Mouse (Mus musculus) adrenal gland, adult 2 months (tissue): ENCODE results near the gene Pmel. TPM values are rescaled to one million over a fixed set of nuclear protein-coding genes. Genes with fewer than 3 reads are reported as not detected.

Experiments used
- DNase-seq: peaks from one replicate; pipeline ENCODE4 v3.0.0; 2021
- polyA plus RNA-seq: library from polyadenylated mRNA; depleted of rRNA; stranded (reverse); fragments of >200 nt; gene quantifications from 2 replicates; pipeline ENCODE4 v1.2.3, GENCODE M21; 2012; rRNA removed
- total RNA-seq, 2 experiments: library from RNA; stranded (reverse); gene quantifications; 2 replicates each; pipeline ENCODE4 v1.2.3; 2021

Gene Pmel
- total and polyA plus RNA-seq, 3 experiments: 0.76 to 1.0 (median 0.86) TPM

GRCm38 (mm10) chr10:128748252-128748864, 44.4 kb downstream of the Pmel start:
- DNase-seq: peak; percentile 83

Other genes with a start within 250 kb of the Pmel start
- gene Smarcc2, start 244.9 kb upstream of the Pmel start, total RNA-seq: 100 to 1,000 TPM; 120 to 128 TPM
- 129 and 130 TPM in 2 replicates for gene Smarcc2, start 244.9 kb upstream of the Pmel start, polyA plus RNA-seq
- gene Myl6, start 210.1 kb upstream of the Pmel start, total RNA-seq: 100 to 1,000 TPM; 786 to 985 TPM
- 324 and 445 TPM in 2 replicates for gene Myl6, start 210.1 kb upstream of the Pmel start, polyA plus RNA-seq
- gene Myl6b, start 205.5 kb upstream of the Pmel start, total RNA-seq: 1 to 10 TPM; 6.2 to 8.3 TPM
- 5.1 and 5.7 TPM in 2 replicates for gene Myl6b, start 205.5 kb upstream of the Pmel start, polyA plus RNA-seq
- gene Esyt1, start 178.3 kb upstream of the Pmel start, total RNA-seq: 10 to 100 TPM; 26.1 to 32.6 TPM
- gene Esyt1, start 178.3 kb upstream of the Pmel start, polyA plus RNA-seq: 52.8 and 59.6 TPM in 2 replicates
- gene Zc3h10, start 156.4 kb upstream of the Pmel start, total RNA-seq: 10 to 100 TPM; 11.7 to 12.3 TPM
- 16.0 and 16.3 TPM in 2 replicates for gene Zc3h10, start 156.4 kb upstream of the Pmel start, polyA plus RNA-seq
- 1,000 to 10,000 TPM; 3,028 to 3,144 TPM for gene Rpl41, start 154.9 kb upstream of the Pmel start, total RNA-seq
- gene Rpl41, start 154.9 kb upstream of the Pmel start, polyA plus RNA-seq: 1,154 and 1,178 TPM in 2 replicates
- 10 to 100 TPM; 79.7 to 88.2 TPM for gene Pa2g4, start 138.2 kb upstream of the Pmel start, total RNA-seq
- gene Pa2g4, start 138.2 kb upstream of the Pmel start, polyA plus RNA-seq: 6.4 and 8.6 TPM in 2 replicates
- gene Erbb3, start 114.5 kb upstream of the Pmel start, total RNA-seq: 1 to 10 TPM; 2.3 to 3.8 TPM
- gene Erbb3, start 114.5 kb upstream of the Pmel start, polyA plus RNA-seq: 1.1 and 1.3 TPM in 2 replicates
- gene Rps26, start 77.4 kb upstream of the Pmel start, total RNA-seq: 100 to 1,000 TPM; 715 to 972 TPM
- gene Rps26, start 77.4 kb upstream of the Pmel start, polyA plus RNA-seq: 581 and 897 TPM in 2 replicates
- 1 to 10 TPM; 1.9 to 2.6 TPM for gene Ikzf4, start 58.2 kb upstream of the Pmel start, total RNA-seq
- gene Ikzf4, start 58.2 kb upstream of the Pmel start, polyA plus RNA-seq: 3.1 and 3.5 TPM in 2 replicates
- 10 to 100 TPM; 29.2 to 32.7 TPM for gene Suox, start 30.1 kb upstream of the Pmel start, total RNA-seq
- gene Suox, start 30.1 kb upstream of the Pmel start, polyA plus RNA-seq: 10.2 and 10.8 TPM in 2 replicates
- 100 to 1,000 TPM; 112 to 127 TPM for gene Rab5b, start 7.9 kb upstream of the Pmel start, total RNA-seq
- gene Rab5b, start 7.9 kb upstream of the Pmel start, polyA plus RNA-seq: 46.5 and 69.5 TPM in 2 replicates
- gene Cdk2, start 836 bp downstream of the Pmel start, total RNA-seq: 10 to 100 TPM; 12.6 to 16.2 TPM
- gene Cdk2, start 836 bp downstream of the Pmel start, polyA plus RNA-seq: 10.5 and 10.7 TPM in 2 replicates
- gene Dgka, start 40.7 kb downstream of the Pmel start, total RNA-seq: 10 to 100 TPM; 11.4 to 26.1 TPM
- 10.5 and 11.0 TPM in 2 replicates for gene Dgka, start 40.7 kb downstream of the Pmel start, polyA plus RNA-seq
- 10 to 100 TPM; 22.9 to 26.5 TPM for gene Pym1, start 43.7 kb downstream of the Pmel start, total RNA-seq
- 11.5 and 15.5 TPM in 2 replicates for gene Pym1, start 43.7 kb downstream of the Pmel start, polyA plus RNA-seq
- gene Mmp19, start 86.7 kb downstream of the Pmel start, total RNA-seq: 10 to 100 TPM; 35.8 to 64.4 TPM
- gene Mmp19, start 86.7 kb downstream of the Pmel start, polyA plus RNA-seq: 16.0 and 16.8 TPM in 2 replicates
- 10 to 100 TPM; 61.8 to 77.2 TPM for gene Dnajc14, start 99.9 kb downstream of the Pmel start, total RNA-seq
- gene Dnajc14, start 99.9 kb downstream of the Pmel start, polyA plus RNA-seq: 7.1 and 10.6 TPM in 2 replicates
- 1 to 10 TPM; 6.7 to 9.4 TPM for gene Tmem198b, start 100.2 kb downstream of the Pmel start, total RNA-seq
- gene Tmem198b, start 100.2 kb downstream of the Pmel start, polyA plus RNA-seq: 15.6 and 18.0 TPM in 2 replicates
- gene Sarnp, start 113.1 kb downstream of the Pmel start, total RNA-seq: 10 to 100 TPM; 52.7 to 55.8 TPM
- 1.3 and 1.5 TPM in 2 replicates for gene Sarnp, start 113.1 kb downstream of the Pmel start, polyA plus RNA-seq
- 10 to 100 TPM; 52.3 to 64.8 TPM for gene Ormdl2, start 117.5 kb downstream of the Pmel start, total RNA-seq
- gene Ormdl2, start 117.5 kb downstream of the Pmel start, polyA plus RNA-seq: 29.4 and 36.8 TPM in 2 replicates
- 1 to 10 TPM; 1.8 to 2.3 TPM for gene Gdf11, start 187.5 kb downstream of the Pmel start, total RNA-seq
- gene Gdf11, start 187.5 kb downstream of the Pmel start, polyA plus RNA-seq: 0.55 and 0.99 TPM in 2 replicates
- gene Cd63, start 196.8 kb downstream of the Pmel start, total RNA-seq: 100 to 1,000 TPM; 279 to 433 TPM
- 38.2 and 44.2 TPM in 2 replicates for gene Cd63, start 196.8 kb downstream of the Pmel start, polyA plus RNA-seq
- 10 to 100 TPM; 11.2 to 15.9 TPM for gene Rdh5, start 218.7 kb downstream of the Pmel start, total RNA-seq
- gene Rdh5, start 218.7 kb downstream of the Pmel start, polyA plus RNA-seq: 24.3 and 29.3 TPM in 2 replicates
- gene Bloc1s1, start 219.8 kb downstream of the Pmel start, total RNA-seq: 100 to 1,000 TPM; 174 to 223 TPM
- 99.2 and 115 TPM in 2 replicates for gene Bloc1s1, start 219.8 kb downstream of the Pmel start, polyA plus RNA-seq
- gene Itga7, start 229.6 kb downstream of the Pmel start, total RNA-seq: 10 to 100 TPM in 1 of 2 experiments, 1 to 10 TPM in 1; 8.4 to 25.6 TPM
- gene Itga7, start 229.6 kb downstream of the Pmel start, polyA plus RNA-seq: 19.6 and 32.5 TPM in 2 replicates